Mouse (Mus musculus) CH12.LX (cell line): ENCODE measurements around the gene Cyp27a1. TPM values are rescaled to one million over a fixed set of nuclear protein-coding genes. Genes with fewer than 3 reads are reported as not detected.

Source experiments
- DNase-seq: peaks from one replicate; pipeline ENCODE4 v3.0.0-alpha.2; 2013; ENCODE audit errors: extremely low read depth
- H3K27ac ChIP-seq: 2 replicates; pipeline ENCODE4 v1.5.1; 2012; ENCODE audit warnings: low read depth, mild to moderate bottlenecking, control low read depth, moderate library complexity; ENCODE audit not compliant: insufficient read depth
- H3K27me3 ChIP-seq: replicated peaks from 2 replicates; pipeline ENCODE3; 2012; ENCODE audit warnings: inconsistent platforms
- H3K36me3 ChIP-seq, 2 experiments: replicated peaks in 1 of 2; 2 replicates each; pipeline versions ENCODE3 to v1.6.1; 2012; ENCODE audit warnings: inconsistent platforms in 1 of 2, low read length in 1 of 2, mild to moderate bottlenecking in 1 of 2, mixed read lengths in 1 of 2, moderate library complexity in 1 of 2; ENCODE audit not compliant: control insufficient read depth in 1 of 2, insufficient read depth in 1 of 2
- H3K4me1 ChIP-seq, 2 experiments: 2 replicates each; pipeline ENCODE4 v1.6.1; 2012; ENCODE audit warnings: inconsistent platforms in 1 of 2, moderate library complexity in 1 of 2; ENCODE audit not compliant: insufficient read depth in 2 of 2, control insufficient read depth in 1 of 2
- H3K4me2 ChIP-seq: 2 replicates; pipeline ENCODE4 v1.6.1; 2012; ENCODE audit warnings: low read depth, mild to moderate bottlenecking, control low read depth; ENCODE audit not compliant: poor library complexity, insufficient read depth, severe bottlenecking
- H3K4me3 ChIP-seq, 3 experiments: fragments of 150-350 bp in 1 of 3; sonication (generic) in 1 of 3; replicated peaks in 1 of 3; 2 replicates each; pipeline versions ENCODE3 to v1.5.1; 2011 to 2012; ENCODE audit warnings: low read depth in 2 of 3, low read length in 2 of 3, mild to moderate bottlenecking in 2 of 3, moderate library complexity in 2 of 3, control low read depth in 1 of 3, improper control_type of control experiment in 1 of 3, inconsistent platforms in 1 of 3, mixed read lengths in 1 of 3; ENCODE audit not compliant: poor library complexity in 1 of 3
- H3K79me2 ChIP-seq: replicated peaks from 2 replicates; pipeline ENCODE4 v1.6.1; 2012; ENCODE audit warnings: mild to moderate bottlenecking, moderate library complexity; ENCODE audit not compliant: control insufficient read depth, poor library complexity, insufficient read depth, severe bottlenecking; ENCODE audit errors: extremely low read depth
- H3K9ac ChIP-seq: 2 replicates; pipeline ENCODE4 v1.6.1; 2012; ENCODE audit warnings: low read depth, mild to moderate bottlenecking, control low read depth, moderate library complexity; ENCODE audit not compliant: insufficient read depth
- H3K9me3 ChIP-seq: replicated peaks from 2 replicates; pipeline ENCODE3; 2012; ENCODE audit warnings: low read length, inconsistent platforms, mixed read lengths
- CHD1 ChIP-seq: IDR thresholded peaks from 2 replicates; pipeline ENCODE4 v1.6.1; 2012; ENCODE audit warnings: low read depth, low read length, improper control_type of control experiment, inconsistent platforms
- CHD2 ChIP-seq: IDR thresholded peaks from 2 replicates; pipeline ENCODE4 v1.6.1; 2011; ENCODE audit warnings: low read length, improper control_type of control experiment
- ELF1 ChIP-seq: IDR thresholded peaks from 2 replicates; pipeline ENCODE4 v1.6.1; 2014; ENCODE audit warnings: low read depth, mild to moderate bottlenecking, inconsistent platforms, low read length, improper control_type of control experiment
- EP300 ChIP-seq: IDR thresholded peaks from 2 replicates; pipeline ENCODE4 v1.6.1; 2011; ENCODE audit warnings: low read length, improper control_type of control experiment
- ETS1 ChIP-seq: conservative IDR thresholded peaks from 2 replicates; pipeline ENCODE4 v1.6.1; 2012; ENCODE audit warnings: low read depth, mild to moderate bottlenecking, inconsistent platforms, low read length, improper control_type of control experiment, moderate library complexity
- GABPA ChIP-seq: IDR thresholded peaks from 2 replicates; pipeline ENCODE4 v1.6.1; 2012; ENCODE audit warnings: low read depth, low read length, improper control_type of control experiment, inconsistent platforms; ENCODE audit not compliant: insufficient replicate concordance
- HCFC1 ChIP-seq: IDR thresholded peaks from 2 replicates; pipeline ENCODE4 v1.6.1; 2012; ENCODE audit warnings: low read depth, mild to moderate bottlenecking, inconsistent platforms, low read length, improper control_type of control experiment
- JUND ChIP-seq: conservative IDR thresholded peaks from 2 replicates; pipeline ENCODE4 v1.6.1; 2011; ENCODE audit warnings: low read depth, low read length, improper control_type of control experiment
- KAT2A ChIP-seq: IDR thresholded peaks from 2 replicates; pipeline ENCODE4 v1.6.1; 2012; ENCODE audit warnings: low read length, improper control_type of control experiment, inconsistent platforms; ENCODE audit not compliant: insufficient replicate concordance
- MAX ChIP-seq: IDR thresholded peaks from 2 replicates; pipeline ENCODE4 v1.6.1; 2011; ENCODE audit warnings: low read length, improper control_type of control experiment
- MAZ ChIP-seq: IDR thresholded peaks from 2 replicates; pipeline ENCODE4 v1.6.1; 2012; ENCODE audit warnings: low read depth, mild to moderate bottlenecking, inconsistent platforms, low read length, improper control_type of control experiment, moderate library complexity
- MEF2A ChIP-seq: IDR thresholded peaks from 2 replicates; pipeline ENCODE4 v1.6.1; 2014; ENCODE audit warnings: low read depth, mild to moderate bottlenecking, inconsistent platforms, low read length, improper control_type of control experiment, borderline replicate concordance
- MYC ChIP-seq: IDR thresholded peaks from 2 replicates; pipeline ENCODE4 v1.6.1; 2011; ENCODE audit warnings: low read depth, mild to moderate bottlenecking, improper control_type of control experiment, low read length
- NRF1 ChIP-seq: IDR thresholded peaks from 2 replicates; pipeline ENCODE4 v1.6.1; 2014; ENCODE audit warnings: low read depth, mild to moderate bottlenecking, inconsistent platforms, low read length, improper control_type of control experiment, moderate library complexity
- PAX5 ChIP-seq: IDR thresholded peaks from 2 replicates; pipeline ENCODE4 v1.6.1; 2012; ENCODE audit warnings: low read length, inconsistent platforms, mixed read lengths
- POLR2A ChIP-seq: IDR thresholded peaks from 2 replicates; pipeline ENCODE4 v1.6.1; 2011; ENCODE audit warnings: low read depth, mild to moderate bottlenecking, improper control_type of control experiment, low read length
- POLR2AphosphoS2 ChIP-seq: IDR thresholded peaks from 2 replicates; pipeline ENCODE4 v1.6.1; 2011; ENCODE audit warnings: low read depth, low read length, improper control_type of control experiment
- SMC3 ChIP-seq: IDR thresholded peaks from 2 replicates; pipeline ENCODE4 v1.6.1; 2011; ENCODE audit warnings: low read depth, low read length, improper control_type of control experiment
- TBP ChIP-seq: conservative IDR thresholded peaks from 2 replicates; pipeline ENCODE4 v1.6.1; 2011; ENCODE audit warnings: low read depth, low read length, improper control_type of control experiment
- TCF12 ChIP-seq: IDR thresholded peaks from 2 replicates; pipeline ENCODE4 v1.6.1; 2014; ENCODE audit warnings: low read depth, mild to moderate bottlenecking, inconsistent platforms, low read length, improper control_type of control experiment
- USF1 ChIP-seq: IDR thresholded peaks from 2 replicates; pipeline ENCODE4 v1.6.1; 2014; ENCODE audit warnings: low read depth, mild to moderate bottlenecking, inconsistent platforms, low read length, improper control_type of control experiment
- USF2 ChIP-seq: conservative IDR thresholded peaks from 2 replicates; pipeline ENCODE4 v1.6.1; 2011; ENCODE audit warnings: low read depth, low read length, improper control_type of control experiment
- ZC3H11A ChIP-seq: IDR thresholded peaks from 2 replicates; pipeline ENCODE4 v1.6.1; 2012; ENCODE audit warnings: low read depth, mild to moderate bottlenecking, inconsistent platforms, low read length, improper control_type of control experiment
- dilution Hi-C: fragments of 300-500 bp; cut with MboI; formaldehyde crosslinking; loops from 2 replicates; pipeline ENCODE4 v1.14.3; 2020; ENCODE audit warnings: low sequenced_read_pairs; ENCODE audit not compliant: extremely low pct_unique_long_range_greater_than_20kb, extremely low pct_ligation_motif_present
- in situ Hi-C: fragments of 300-500 bp; cut with MboI; formaldehyde crosslinking; loops from 3 replicates; pipeline ENCODE4 v1.14.3; 2019; ENCODE audit warnings: low sequenced_read_pairs, low pct_ligation_motif_present, low pct_unique_long_range_greater_than_20kb, mixed read lengths
- polyA plus RNA-seq: library from polyadenylated mRNA; unstranded; fragments of >175 nt; gene quantifications from 2 replicates; pipeline ENCODE4 v1.2.1, GENCODE M21; 2012; ENCODE audit warnings: low read depth; ENCODE audit not compliant: insufficient read length
- total RNA-seq, 2 experiments: library from RNA; depleted of rRNA; stranded (reverse); fragments of 300-350 nt in 1 of 2; fragments of >200 nt in 1 of 2; gene quantifications; 2 replicates each; pipeline ENCODE4 v1.2.3; 2012 to 2014

Gene Cyp27a1
- total and polyA plus RNA-seq, 3 experiments, result not detected

- H3K4me1 ChIP-seq, result peaks cover 0 to 2% of the 10 kb centered on the region in 2 experiments; a peak in 1 of 4 replicates
- no peak for DNase-seq
- H3K79me2 ChIP-seq, result no peaks in the 10 kb centered on the region
- no peak overlapping the region for H3K4me3 ChIP-seq
- H3K27ac ChIP-seq, result no peak overlapping the region
- dilution Hi-C loops (no loop called here), in situ Hi-C loops (no loop called here)
- no peak overlapping the region for H3K4me2 ChIP-seq
- peaks cover 61 to 87% of the 10 kb centered on the region in 2 experiments for H3K36me3 ChIP-seq
- TF ChIP-seq POLR2A (no peak), PAX5 (no peak), MYC (no peak), JUND (no peak), ETS1 (no peak), CHD2 (no peak), HCFC1 (no peak), GABPA (no peak), MEF2A (no peak)
- H3K9me3 ChIP-seq, result no peaks in the 10 kb centered on the region
- H3K27me3 ChIP-seq, result no peaks in the 10 kb centered on the region
- H3K9ac ChIP-seq, result no peak overlapping the region
Observed at GRCm38 (mm10) chr1:74695836-74696235, 17.5 kb upstream of the Cyp27a1 start.

- Histone ChIP-seq H3K36me3 (peaks cover 52 to 80% of the 10 kb centered on the region in 2 experiments), H3K27ac (no peak overlapping the region), H3K9me3 (no peaks in the 10 kb centered on the region), H3K9ac (no peak overlapping the region), H3K4me2 (no peak overlapping the region), H3K4me3 (no peak overlapping the region), H3K79me2 (no peaks in the 10 kb centered on the region), H3K27me3 (no peaks in the 10 kb centered on the region), H3K4me1 (peaks cover 5 to 17% of the 10 kb centered on the region in 2 experiments)
- no peak for DNase-seq
- dilution Hi-C loops (no loop called here), in situ Hi-C loops (no loop called here)
- TF ChIP-seq TCF12 (no peak), TBP (no peak), KAT2A (no peak), MAX (no peak), ZC3H11A (no peak), EP300 (no peak), MYC (no peak), NRF1 (no peak), ELF1 (no peak), USF2 (no peak), MAZ (no peak), GABPA (no peak), POLR2AphosphoS2 (no peak), CHD1 (no peak), USF1 (no peak), SMC3 (no peak)
Observed at GRCm38 (mm10) chr1:74697416-74697815, 16.0 kb upstream of the Cyp27a1 start.
